Mouse (Mus musculus): ENCODE measurements around the gene Snx9.

- TF ChIP-seq CTCF (IDR thresholded peaks at IDR 0.05; ENCODE audit: borderline replicate concordance, insufficient read depth, low read length) (no peak), POLR2A (IDR thresholded peaks at IDR 0.05; ENCODE audit: low read depth, low read length) (no peak)
Observed at GRCm38 (mm10) chr17:5845376-5845775, 4.2 kb downstream of the Snx9 start.

Measured in embryonic fibroblast, embryonic 13.5 days (primary cell).